Mouse (Mus musculus) CD4-positive, CD25-positive, alpha-beta regulatory T cell, adult 2 months (primary cell): Measurements from ENCODE around the gene Srsx.
"Not testable (repeated sequence)": the region's sequence is repeated elsewhere in the genome, so short reads cannot be mapped to it uniquely, and the experiment has no call there.

Source experiments
- DNase-seq: peaks from one replicate; pipeline ENCODE4 v3.0.0-alpha.2; 2012; ENCODE audit warnings: low read depth, low spot score

Gene Srsx

DNA sequence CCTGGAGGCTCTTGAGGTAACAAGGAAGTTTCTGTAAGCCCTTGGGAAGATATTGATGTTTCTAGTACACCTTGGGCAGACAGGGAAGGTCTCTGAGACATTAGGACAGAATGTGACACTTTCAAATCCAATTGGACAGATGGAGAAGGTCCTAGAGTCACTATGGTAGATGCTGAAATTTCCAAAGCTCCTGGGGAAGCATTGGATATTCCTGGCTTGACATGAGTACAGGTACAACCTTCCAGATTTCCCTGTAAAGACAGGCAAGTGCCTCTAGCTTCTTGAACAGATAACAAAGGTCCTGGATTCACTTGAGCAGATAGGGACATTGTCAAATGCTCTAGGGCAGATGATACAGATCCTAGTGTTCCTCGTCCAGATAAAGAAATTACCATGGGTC, at the start of gene Srsx:
Srsx (minus strand) TSS at position 101 of the 400 bp plus-strand sequence.
- DNase-seq = not testable (repeated sequence)

DNA sequence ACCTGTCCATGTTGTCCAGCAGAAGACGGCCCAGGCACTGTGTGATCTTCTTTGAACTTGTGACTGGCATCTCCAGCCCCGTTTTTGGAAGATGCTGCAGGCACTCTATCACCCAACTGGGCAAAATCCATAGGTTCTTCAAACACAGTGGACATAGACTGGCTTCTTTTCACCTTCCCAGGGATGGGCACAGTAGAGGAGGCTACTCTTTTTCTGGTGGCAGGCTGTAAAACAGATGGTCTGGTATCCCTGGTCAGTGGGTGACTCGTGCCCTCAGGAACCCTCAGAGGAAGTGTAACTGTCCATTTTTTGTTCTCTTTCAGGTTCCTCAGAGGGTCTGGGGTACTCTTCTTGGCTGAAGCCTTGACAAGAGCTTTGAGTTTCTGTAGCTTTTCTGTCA, 24.5 kb upstream of the Srsx start, which contains the start of gene Gm17577:
Gm17577 (minus strand) TSS at position 101 of the 400 bp plus-strand sequence.
- not testable (repeated sequence) for DNase-seq
